11 mouse cellular contexts compared by ENCODE assay signal in genomic region chr8:125431321-125431720, GRCm38 (mm10).
DNase-seq lines count a peak whose midpoint lies in the region; ATAC-seq and TF ChIP-seq lines count a peak whose summit lies in the region.
"Had no signal": no experiment of that assay in that cellular context is flagged by ENCODE, and none has a peak within 500 bp of the region (broad histone marks: within the 10 kb centered on the region; RNA-seq: fewer than 3 reads in every experiment).

No protein-coding gene starts in this region.

- no peak overlapping the region for H3K4me2 ChIP-seq in heart, embryonic 12.5 days
- H3K4me2 ChIP-seq in stomach, postnatal 0 days (replicated peaks; ENCODE audit: low read depth) = no peak overlapping the region

- TF ChIP-seq EP300 in stomach, postnatal 0 days (optimal IDR thresholded peaks at IDR 0.05) = no peak

- TF ChIP-seq CTCF in stomach, postnatal 0 days (IDR thresholded peaks at IDR 0.05; ENCODE audit: low read depth) = no peak

- peaks cover 53% of the 10 kb centered on the region for H3K4me1 ChIP-seq in heart, embryonic 12.5 days (replicated peaks)
- no peaks in the 10 kb centered on the region for H3K4me1 ChIP-seq in stomach, postnatal 0 days (replicated peaks; ENCODE audit: control insufficient read depth, insufficient read depth)

- H3K36me3 ChIP-seq in heart, embryonic 12.5 days = peaks cover 47% of the 10 kb centered on the region
- peaks cover 3% of the 10 kb centered on the region for H3K36me3 ChIP-seq in stomach, postnatal 0 days (ENCODE audit: control insufficient read depth, insufficient read depth, low read length)

- 53% methylated on average over 3 of the region's 3 CpGs for WGBS in heart, embryonic 12.5 days
- 40% methylated on average over 3 of the region's 3 CpGs for WGBS in stomach, postnatal 0 days

- no peaks in the 10 kb centered on the region for H3K9me3 ChIP-seq in heart, embryonic 12.5 days (replicated peaks)
- no peaks in the 10 kb centered on the region for H3K9me3 ChIP-seq in stomach, postnatal 0 days (ENCODE audit: control insufficient read depth, low read length)

- H3K4me3 ChIP-seq in heart, embryonic 12.5 days = no peak overlapping the region
- no peak overlapping the region for H3K4me3 ChIP-seq in stomach, postnatal 0 days (ENCODE audit: low read depth, low read length)
- H3K4me3 ChIP-seq: myocyte had no signal

- no peak overlapping the region for H3K27ac ChIP-seq in heart, embryonic 12.5 days (ENCODE audit: poor library complexity, severe bottlenecking)
- no peak overlapping the region for H3K27ac ChIP-seq in stomach, postnatal 0 days (replicated peaks)

- no peak for ATAC-seq in heart, embryonic 12.5 days (ENCODE audit: insufficient number of reproducible peaks, low FRiP score)
- ATAC-seq in stomach, postnatal 0 days (ENCODE audit: low FRiP score, low TSS enrichment) = peak; percentile 43; the same call in 1 of the 2 replicates
- ATAC-seq in granulocyte monocyte progenitor cell, adult 5-6 weeks (replicated peaks; ENCODE audit: poor library complexity, severe bottlenecking) = no peak
- no peak for ATAC-seq in erythroblast, adult 5-6 weeks (replicated peaks; ENCODE audit: low FRiP score, poor library complexity, severe bottlenecking)

- DNase-seq in heart, adult 18-20 months = peak; percentile 63 to 68
- DNase-seq in urinary bladder, postnatal 14 days (ENCODE audit: low spot score) = peak; percentile 31
- no peak for DNase-seq in urinary bladder, postnatal 36 days (ENCODE audit: low spot score in 2 of 2)
- peak; percentile 68 for DNase-seq in heart, postnatal 4 days
- DNase-seq in stomach, postnatal 0 days (ENCODE audit: low spot score) = no peak
- DNase-seq: cerebellum, adult 18-20 months; thymus, adult 18-20 months had no signal

- H3K27me3 ChIP-seq in heart, embryonic 12.5 days (replicated peaks) = no peaks in the 10 kb centered on the region
- H3K27me3 ChIP-seq in stomach, postnatal 0 days (ENCODE audit: control insufficient read depth, insufficient read depth, low read length) = no peaks in the 10 kb centered on the region

- no peak overlapping the region for H3K9ac ChIP-seq in heart, embryonic 12.5 days
- H3K9ac ChIP-seq in stomach, postnatal 0 days (ENCODE audit: low read length) = no peak overlapping the region

Comparison
In these comparisons a context has a peak if more than half of its experiments do, and no peak if none do; other contexts are left out.
1. DNase-seq: peak in heart, adult 18-20 months (2 of 2), urinary bladder, postnatal 14 days (single experiment) and heart, postnatal 4 days (single experiment); none in urinary bladder, postnatal 36 days (0 of 2) and stomach, postnatal 0 days (single experiment).